Mouse (Mus musculus) forebrain, embryonic 11.5 days (tissue): ENCODE measurements at regions not wholly inside any gene's neighbourhood (a gene's known extent, or its start where the extent isn't known, plus 50 kb on each side); places are given as distances from the start of the nearest gene placed in this dataset.
A peak's percentile ranks its signal among the peaks of the same experiment; 100 is the strongest.

ENCODE experiments used
- ATAC-seq: fragments of 200-750 bp; cut with Nextera tagmentation; replicated peaks from 2 replicates; pipeline ENCODE4 v1.8.0; 2017; ENCODE audit warnings: moderate TSS enrichment; ENCODE audit not compliant: low FRiP score
- DNase-seq: peaks from one replicate; pipeline ENCODE4 v3.0.0-alpha.2; 2017; ENCODE audit warnings: low spot score
- H3K27ac ChIP-seq: fragments of 300-500 bp; sonication (generic); 2 replicates; pipeline ENCODE4 v1.5.1; 2014; ENCODE audit warnings: low read depth, low read length
- H3K27me3 ChIP-seq: fragments of 300-500 bp; sonication (generic); 2 replicates; pipeline ENCODE4 v1.6.1; 2014; ENCODE audit warnings: mild to moderate bottlenecking, low read length, mixed read lengths; ENCODE audit not compliant: control insufficient read depth, insufficient read depth
- H3K36me3 ChIP-seq: fragments of 300-500 bp; sonication (generic); 2 replicates; pipeline ENCODE4 v1.6.1; 2014; ENCODE audit warnings: mild to moderate bottlenecking, low read length, moderate library complexity, mixed read lengths; ENCODE audit not compliant: control insufficient read depth, insufficient read depth
- H3K4me1 ChIP-seq: fragments of 300-500 bp; sonication (generic); replicated peaks from 2 replicates; pipeline ENCODE4 v1.6.1; 2014; ENCODE audit warnings: low read length, mixed read lengths; ENCODE audit not compliant: control insufficient read depth, insufficient read depth
- H3K4me2 ChIP-seq: fragments of 300-500 bp; sonication (generic); 2 replicates; pipeline ENCODE4 v1.6.1; 2014; ENCODE audit warnings: low read depth, mild to moderate bottlenecking, low read length, moderate library complexity, mixed read lengths; ENCODE audit not compliant: severe bottlenecking
- H3K4me3 ChIP-seq: fragments of 300-500 bp; sonication (generic); 2 replicates; pipeline ENCODE4 v1.5.1; 2014; ENCODE audit warnings: low read depth, low read length
- H3K9ac ChIP-seq: fragments of 300-500 bp; sonication (generic); 2 replicates; pipeline ENCODE4 v1.6.1; 2014; ENCODE audit warnings: low read length
- H3K9me3 ChIP-seq: fragments of 300-500 bp; sonication (generic); 2 replicates; pipeline ENCODE4 v1.6.1; 2016; ENCODE audit warnings: low read length, mixed read lengths; ENCODE audit not compliant: control insufficient read depth
- WGBS: fragments of 180-500 bp; shearing (Covaris S2); extraction: QIAGEN DNeasy Blood & Tissue Kit; methylation state at CpG from one replicate; pipeline ENCODE4 v1.1.7; 2014; 5-methylcytosine and 5-hydroxymethylcytosine counted together

- no peak for DNase-seq
- Histone ChIP-seq H3K4me2 (no peak overlapping the region), H3K9ac (no peak overlapping the region), H3K4me3 (no peak overlapping the region), H3K9me3 (no peaks in the 10 kb centered on the region), H3K27ac (no peak overlapping the region), H3K27me3 (no peaks in the 10 kb centered on the region), H3K36me3 (no peaks in the 10 kb centered on the region), H3K4me1 (no peaks in the 10 kb centered on the region)
- no peak for ATAC-seq
- 85% methylated on average over 2 of the region's 2 CpGs for WGBS
These were observed 790.5 kb upstream of the Cdh8 start for GRCm38 (mm10) chr8:100206557-100207349.

GRCm38 (mm10) chr8:100193228-100193627 lies 777.0 kb upstream of the Cdh8 start:
- no peaks in the 10 kb centered on the region for H3K36me3 ChIP-seq
- H3K9ac ChIP-seq: no peak overlapping the region
- no peaks in the 10 kb centered on the region for H3K4me1 ChIP-seq
- WGBS: 90% methylated on average over 2 of the region's 2 CpGs
- ATAC-seq (no peak), DNase-seq (no peak)
- H3K27me3 ChIP-seq: no peaks in the 10 kb centered on the region
- H3K27ac ChIP-seq: no peak overlapping the region
- no peak overlapping the region for H3K4me3 ChIP-seq
- H3K4me2 ChIP-seq: no peak overlapping the region
- no peaks in the 10 kb centered on the region for H3K9me3 ChIP-seq

GRCm38 (mm10) chr8:100190698-100191097 lies 774.4 kb upstream of the Cdh8 start:
- Histone ChIP-seq H3K4me2 (no peak overlapping the region), H3K4me3 (no peak overlapping the region), H3K27ac (no peak overlapping the region), H3K9me3 (no peaks in the 10 kb centered on the region), H3K4me1 (no peaks in the 10 kb centered on the region), H3K9ac (no peak overlapping the region), H3K27me3 (no peaks in the 10 kb centered on the region), H3K36me3 (no peaks in the 10 kb centered on the region)
- 90% methylated on average over 2 of the region's 2 CpGs for WGBS
- DNase-seq: no peak
- ATAC-seq: no peak

- Histone ChIP-seq H3K27me3 (no peaks in the 10 kb centered on the region), H3K27ac (no peak overlapping the region), H3K4me3 (no peak overlapping the region), H3K9ac (no peak overlapping the region), H3K4me1 (no peaks in the 10 kb centered on the region), H3K9me3 (no peaks in the 10 kb centered on the region), H3K4me2 (no peak overlapping the region), H3K36me3 (no peaks in the 10 kb centered on the region)
- no peak for DNase-seq
- no peak for ATAC-seq
- WGBS: 80% methylated on average over 3 of the region's 3 CpGs
These were observed 771.7 kb upstream of the Cdh8 start for GRCm38 (mm10) chr8:100187976-100188375.

GRCm38 (mm10) chr8:100176502-100176901 lies 760.2 kb upstream of the Cdh8 start:
- no peak overlapping the region for H3K27ac ChIP-seq
- no peaks in the 10 kb centered on the region for H3K36me3 ChIP-seq
- H3K4me3 ChIP-seq: no peak overlapping the region
- no peaks in the 10 kb centered on the region for H3K9me3 ChIP-seq
- H3K27me3 ChIP-seq: no peaks in the 10 kb centered on the region
- ATAC-seq (no peak), DNase-seq (no peak)
- no peak overlapping the region for H3K4me2 ChIP-seq
- 84% methylated on average over 1 of the region's 1 CpGs for WGBS
- H3K9ac ChIP-seq: no peak overlapping the region
- H3K4me1 ChIP-seq: no peaks in the 10 kb centered on the region

GRCm38 (mm10) chr8:100145411-100145810 lies 729.1 kb upstream of the Cdh8 start:
- no peak overlapping the region for H3K9ac ChIP-seq
- H3K27ac ChIP-seq: no peak overlapping the region
- DNase-seq (no peak), ATAC-seq (no peak)
- H3K4me1 ChIP-seq: no peaks in the 10 kb centered on the region
- H3K4me2 ChIP-seq: no peak overlapping the region
- no peaks in the 10 kb centered on the region for H3K36me3 ChIP-seq
- 97% methylated on average over 1 of the region's 1 CpGs for WGBS
- no peak overlapping the region for H3K4me3 ChIP-seq
- H3K27me3 ChIP-seq: no peaks in the 10 kb centered on the region
- no peaks in the 10 kb centered on the region for H3K9me3 ChIP-seq

GRCm38 (mm10) chr8:100144124-100144680 lies 727.9 kb upstream of the Cdh8 start:
- Histone ChIP-seq H3K27me3 (no peaks in the 10 kb centered on the region), H3K4me2 (no peak overlapping the region), H3K9me3 (no peaks in the 10 kb centered on the region), H3K36me3 (no peaks in the 10 kb centered on the region), H3K4me3 (no peak overlapping the region), H3K27ac (no peak overlapping the region), H3K4me1 (no peaks in the 10 kb centered on the region), H3K9ac (no peak overlapping the region)
- DNase-seq (no peak), ATAC-seq (no peak)
- WGBS: 76% methylated on average over 5 of the region's 5 CpGs

GRCm38 (mm10) chr8:100104412-100105365 lies 688.4 kb upstream of the Cdh8 start:
- no peaks in the 10 kb centered on the region for H3K9me3 ChIP-seq
- no peak overlapping the region for H3K4me2 ChIP-seq
- no peaks in the 10 kb centered on the region for H3K27me3 ChIP-seq
- 45% methylated on average over 11 of the region's 11 CpGs for WGBS
- no peak overlapping the region for H3K4me3 ChIP-seq
- H3K9ac ChIP-seq: no peak overlapping the region
- H3K27ac ChIP-seq: no peak overlapping the region
- peak; percentile 55 for DNase-seq
- no peaks in the 10 kb centered on the region for H3K36me3 ChIP-seq
- H3K4me1 ChIP-seq: no peaks in the 10 kb centered on the region
- ATAC-seq: peak; percentile 82
